Mouse (Mus musculus) kidney, postnatal 0 days (tissue): ENCODE data around the gene Gm11060. TPM values are rescaled to one million over a fixed set of nuclear protein-coding genes. Genes with fewer than 3 reads are reported as not detected.

Source experiments
- ATAC-seq: fragments of 200-750 bp; cut with Nextera tagmentation; replicated peaks from 2 replicates; pipeline ENCODE4 v1.8.0; 2017; ENCODE audit warnings: low read depth, moderate number of reproducible peaks, moderate TSS enrichment, moderate library complexity; ENCODE audit not compliant: low FRiP score
- DNase-seq: peaks from one replicate; pipeline ENCODE4 v3.0.0-alpha.2; 2016; ENCODE audit warnings: low spot score
- H3K27ac ChIP-seq: fragments of 300-500 bp; sonication (generic); 2 replicates; pipeline ENCODE4 v1.5.1; 2014; ENCODE audit warnings: mild to moderate bottlenecking
- H3K27me3 ChIP-seq: fragments of 300-500 bp; sonication (generic); 2 replicates; pipeline ENCODE4 v1.6.1; 2014; ENCODE audit warnings: low read length, mixed read lengths; ENCODE audit not compliant: insufficient read depth
- H3K36me3 ChIP-seq: fragments of 300-500 bp; sonication (generic); 2 replicates; pipeline ENCODE4 v1.6.1; 2014; ENCODE audit warnings: low read length, mixed read lengths; ENCODE audit not compliant: insufficient read depth
- H3K4me1 ChIP-seq: fragments of 300-500 bp; sonication (generic); replicated peaks from 2 replicates; pipeline ENCODE4 v1.6.1; 2014; ENCODE audit warnings: antibody characterized with exemption, low read length, mixed read lengths; ENCODE audit not compliant: insufficient read depth
- H3K4me2 ChIP-seq: fragments of 300-500 bp; sonication (generic); 2 replicates; pipeline ENCODE4 v1.6.1; 2014; ENCODE audit warnings: mild to moderate bottlenecking, low read length, moderate library complexity, mixed read lengths
- H3K4me3 ChIP-seq: fragments of 300-500 bp; sonication (generic); replicated peaks from 2 replicates; pipeline ENCODE4 v1.5.1; 2014; ENCODE audit warnings: low read depth, low read length
- H3K9ac ChIP-seq: fragments of 300-500 bp; sonication (generic); 2 replicates; pipeline ENCODE4 v1.6.1; 2014; ENCODE audit warnings: low read depth, low read length
- H3K9me3 ChIP-seq: fragments of 300-500 bp; sonication (generic); replicated peaks from 2 replicates; pipeline ENCODE4 v1.6.1; 2016; ENCODE audit warnings: low read length, inconsistent platforms, mixed read lengths
- CTCF ChIP-seq: IDR thresholded peaks from 2 replicates; pipeline ENCODE4 v1.5.1; 2016; ENCODE audit warnings: antibody characterized with exemption, low read depth, mild to moderate bottlenecking, moderate library complexity
- WGBS: fragments of 180-500 bp; shearing (Covaris S2); extraction: QIAGEN DNeasy Blood & Tissue Kit; methylation state at CpG from one replicate; pipeline ENCODE4 v1.1.7; 2014; 5-methylcytosine and 5-hydroxymethylcytosine counted together
- polyA plus RNA-seq: library from polyadenylated mRNA; unstranded; fragments of >200 nt; fragmentation: Nextera tagmentation; extraction: Ambion mirVana; gene quantifications from 2 replicates; pipeline ENCODE4 v1.2.1, GENCODE M21; 2015

The Gm11060 gene
- polyA plus RNA-seq, 1 experiment from 2014 or later: not detected

DNA sequence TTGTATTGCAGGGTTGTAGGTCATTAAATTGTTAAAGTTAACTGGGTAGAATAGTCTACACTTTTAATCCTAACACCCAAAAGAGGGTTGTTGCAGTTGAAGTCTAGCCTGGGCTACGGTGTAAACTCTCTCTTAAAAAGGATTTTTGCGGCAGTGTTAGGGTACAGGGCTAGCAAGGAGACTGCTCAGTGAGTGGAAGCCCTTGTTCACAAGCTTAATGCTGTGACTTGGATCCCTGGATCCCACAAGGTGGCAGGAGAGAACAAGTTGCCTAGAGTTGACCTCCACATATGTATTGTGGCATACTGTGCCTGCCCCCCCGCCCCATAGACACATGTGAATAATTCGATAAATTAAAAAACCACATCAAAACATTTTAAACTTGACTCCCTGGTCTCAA lies 19.3 kb upstream of the Gm11060 start:
- Histone ChIP-seq H3K4me3 (no peak overlapping the region), H3K9me3 (no peaks in the 10 kb centered on the region), H3K9ac (no peak overlapping the region), H3K4me1 (no peaks in the 10 kb centered on the region), H3K27ac (no peak overlapping the region), H3K27me3 (no peaks in the 10 kb centered on the region), H3K4me2 (no peak overlapping the region), H3K36me3 (no peaks in the 10 kb centered on the region)
- peak; percentile 61 for TF ChIP-seq CTCF
- WGBS: 72% methylated on average over 4 of the region's 4 CpGs
- DNase-seq: no peak
- ATAC-seq: no peak

DNA sequence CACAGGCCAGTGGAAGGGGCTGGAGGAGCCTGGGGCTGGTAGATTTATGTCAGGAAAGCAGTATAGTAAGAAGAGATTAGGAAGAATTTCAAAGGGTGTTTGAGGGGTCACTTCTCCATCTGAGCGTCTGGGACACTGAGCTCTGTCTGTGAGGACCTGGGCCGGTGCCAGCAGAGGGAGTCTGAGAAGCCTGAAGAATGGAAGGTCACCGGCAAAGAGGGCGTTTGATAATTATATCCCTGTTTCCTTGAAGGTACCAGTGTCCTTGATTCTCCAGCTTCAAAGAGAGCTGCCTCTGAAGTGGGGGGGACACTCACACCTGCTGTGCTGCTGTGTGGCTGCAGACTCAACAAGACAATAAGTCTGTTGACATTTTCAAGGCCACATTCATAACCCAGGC lies 17.6 kb upstream of the Gm11060 start:
- ATAC-seq: no peak
- 0 out of 2 replicates have a peak, but pooled peaks have one; percentile 4 for TF ChIP-seq CTCF
- WGBS: 26% methylated on average over 4 of the region's 4 CpGs

DNA sequence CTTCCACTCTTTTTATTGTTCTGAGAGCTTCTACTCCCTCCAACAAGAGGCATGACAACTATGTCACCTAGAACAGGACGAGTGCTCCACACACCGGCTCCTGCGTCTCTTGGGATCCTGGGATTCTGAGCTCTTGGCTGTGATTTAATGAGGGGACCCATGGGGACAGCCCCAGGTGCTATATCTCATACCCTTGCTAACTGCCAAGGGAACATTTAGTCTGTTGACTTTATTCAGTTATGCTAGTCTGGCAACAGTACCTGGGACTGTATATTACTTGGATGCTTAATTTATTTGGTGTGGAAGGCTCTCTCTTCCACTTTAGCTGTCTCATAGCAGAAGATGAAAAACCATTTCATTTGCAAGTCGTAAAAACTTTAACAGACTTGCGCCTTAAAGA lies 16.0 kb upstream of the Gm11060 start:
- Histone ChIP-seq H3K9ac (no peak overlapping the region), H3K27me3 (no peaks in the 10 kb centered on the region), H3K4me1 (no peaks in the 10 kb centered on the region), H3K9me3 (no peaks in the 10 kb centered on the region), H3K36me3 (no peaks in the 10 kb centered on the region), H3K27ac (no peak overlapping the region), H3K4me2 (no peak overlapping the region), H3K4me3 (no peak overlapping the region)
- 48% methylated on average over 5 of the region's 5 CpGs for WGBS
- DNase-seq: peak; percentile 46
- no peak for ATAC-seq
- no peak for TF ChIP-seq CTCF

More for the DNA sequence above, 17.6 kb upstream of the Gm11060 start:
- no peak for DNase-seq
- no peak overlapping the region for H3K4me3 ChIP-seq
- no peak overlapping the region for H3K4me2 ChIP-seq
- no peak overlapping the region for H3K9ac ChIP-seq
- H3K36me3 ChIP-seq: no peaks in the 10 kb centered on the region
- H3K9me3 ChIP-seq: no peaks in the 10 kb centered on the region
- no peak overlapping the region for H3K27ac ChIP-seq
- H3K4me1 ChIP-seq: no peaks in the 10 kb centered on the region
- no peaks in the 10 kb centered on the region for H3K27me3 ChIP-seq

DNA sequence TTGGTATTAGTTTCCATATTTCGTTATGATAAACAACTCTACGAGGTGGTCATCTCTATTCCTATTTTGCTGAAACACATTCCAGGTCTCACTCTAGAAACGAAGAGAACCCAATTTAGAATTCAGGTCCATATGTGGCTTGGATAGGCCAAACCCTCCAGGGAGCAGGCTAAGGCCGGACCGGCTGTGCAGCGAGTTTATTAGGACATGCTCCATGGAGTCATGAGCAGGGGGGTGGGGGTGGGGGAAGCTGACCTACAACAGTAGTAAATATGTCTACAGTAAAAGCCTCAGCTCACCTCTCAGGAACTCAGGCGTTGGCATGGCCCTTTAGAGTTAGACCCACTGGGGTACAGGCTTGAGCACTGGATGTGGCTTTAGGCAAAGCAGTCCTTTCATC lies 14.7 kb upstream of the Gm11060 start:
- ATAC-seq: peak; percentile 57; the same call in 1 of the 2 replicates
- no peak overlapping the region for H3K27ac ChIP-seq
- WGBS: 62% methylated on average over 7 of the region's 7 CpGs

DNA sequence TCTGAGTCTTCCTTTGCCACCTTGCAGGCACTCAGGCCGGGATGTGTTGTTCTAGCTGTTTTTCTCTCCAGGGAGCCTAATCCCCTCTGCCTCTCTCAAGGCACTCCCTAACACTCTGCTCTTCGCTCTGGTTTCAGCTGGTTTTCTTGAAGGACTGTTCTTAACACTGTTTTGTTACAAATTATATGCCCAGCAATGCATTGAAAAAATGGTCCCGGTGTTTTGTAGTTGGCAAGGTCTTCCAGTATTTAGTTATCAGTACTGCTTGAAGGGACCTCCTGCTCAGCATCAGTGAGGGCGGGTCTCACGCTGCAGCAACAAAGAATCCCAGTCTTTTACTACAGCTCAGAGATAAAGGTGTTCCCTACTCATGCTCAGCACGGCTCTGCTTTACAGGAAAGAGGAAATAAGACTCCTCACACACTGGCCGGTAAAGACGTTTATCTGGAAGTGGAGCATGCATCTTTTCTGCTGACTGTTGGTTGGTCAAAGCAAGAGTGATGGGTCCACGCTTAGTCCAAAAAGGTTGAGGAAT lies 9.5 kb upstream of the Gm11060 start:
- Histone ChIP-seq H3K9me3 (no peaks in the 10 kb centered on the region), H3K4me3 (no peak overlapping the region), H3K36me3 (no peaks in the 10 kb centered on the region), H3K4me1 (no peaks in the 10 kb centered on the region), H3K9ac (no peak overlapping the region), H3K27me3 (no peaks in the 10 kb centered on the region), H3K27ac (no peak overlapping the region), H3K4me2 (no peak overlapping the region)
- DNase-seq (no peak), ATAC-seq (no peak)
- 47% methylated on average over 9 of the region's 9 CpGs for WGBS
- TF ChIP-seq CTCF: no peak

More for the DNA sequence above, 14.7 kb upstream of the Gm11060 start:
- Histone ChIP-seq H3K4me3 (no peak overlapping the region), H3K4me1 (no peaks in the 10 kb centered on the region), H3K9ac (no peak overlapping the region), H3K4me2 (no peak overlapping the region), H3K27me3 (no peaks in the 10 kb centered on the region), H3K9me3 (no peaks in the 10 kb centered on the region), H3K36me3 (no peaks in the 10 kb centered on the region)
- no peak for TF ChIP-seq CTCF
- DNase-seq: no peak

DNA sequence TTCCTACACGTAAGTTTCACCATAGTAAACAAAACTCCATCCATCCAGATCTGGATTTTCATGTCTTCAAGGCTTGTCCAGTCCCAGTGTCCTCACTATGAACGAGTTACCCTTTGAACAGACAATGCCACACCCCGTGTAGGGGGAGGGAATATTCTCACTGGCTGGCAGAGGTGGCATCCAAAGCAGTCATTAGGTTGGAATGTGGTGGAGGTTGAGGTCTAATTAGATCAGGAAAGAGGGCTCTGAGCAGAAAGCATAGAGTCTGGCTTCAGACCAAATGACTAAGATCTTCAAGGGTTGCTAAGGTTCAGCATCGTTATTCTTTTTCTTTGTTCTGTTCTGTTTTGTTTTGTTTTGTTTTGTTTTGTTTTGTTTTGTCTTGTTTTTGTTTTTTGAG lies 7.8 kb upstream of the Gm11060 start:
- Histone ChIP-seq H3K9me3 (no peaks in the 10 kb centered on the region), H3K9ac (no peak overlapping the region), H3K4me3 (no peak overlapping the region), H3K36me3 (no peaks in the 10 kb centered on the region), H3K4me2 (no peak overlapping the region), H3K27me3 (no peaks in the 10 kb centered on the region), H3K27ac (no peak overlapping the region), H3K4me1 (peaks cover 3% of the 10 kb centered on the region)
- no peak for TF ChIP-seq CTCF
- ATAC-seq: no peak
- 73% methylated on average over 4 of the region's 4 CpGs for WGBS
- DNase-seq: no peak

DNA sequence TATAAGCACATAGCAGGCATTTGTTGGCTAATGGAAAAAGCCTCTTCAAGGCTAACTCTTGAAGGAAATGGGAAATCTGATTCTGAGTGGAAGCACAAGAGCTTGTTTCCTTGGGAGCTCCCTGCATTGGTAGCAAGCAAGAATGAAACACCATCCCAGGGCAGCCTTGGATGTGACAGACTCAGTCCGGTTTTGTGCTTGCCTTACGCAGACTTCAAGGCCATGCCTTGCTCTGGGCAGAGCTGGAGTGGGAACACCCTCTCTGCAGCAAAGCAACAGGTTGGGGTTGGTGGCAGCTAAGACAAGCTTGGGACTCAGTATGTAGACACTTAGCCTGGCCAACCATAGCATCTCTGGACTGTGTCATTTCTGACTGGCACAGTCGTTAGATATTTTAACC lies 5.7 kb upstream of the Gm11060 start:
- H3K27ac ChIP-seq: no peak overlapping the region
- ATAC-seq (no peak), DNase-seq (no peak)
- no peaks in the 10 kb centered on the region for H3K36me3 ChIP-seq
- H3K4me2 ChIP-seq: no peak overlapping the region
- H3K4me3 ChIP-seq: no peak overlapping the region
- H3K27me3 ChIP-seq: no peaks in the 10 kb centered on the region
- no peak for TF ChIP-seq CTCF
- no peak overlapping the region for H3K9ac ChIP-seq
- peaks cover 3% of the 10 kb centered on the region for H3K4me1 ChIP-seq
- 98% methylated on average over 3 of the region's 3 CpGs for whole genome bisulfite sequencing
- no peaks in the 10 kb centered on the region for H3K9me3 ChIP-seq
